Mouse (Mus musculus): ENCODE data around the gene Nudt21. TPM values are rescaled to one million over a fixed set of nuclear protein-coding genes. Genes with fewer than 3 reads are reported as not detected.

Nudt21 gene
- polyA plus RNA-seq, 1 experiment from 2014 or later = 190 TPM

GRCm38 (mm10) chr8:93983827-93984226, 53.0 kb downstream of the Nudt21 start:
- Histone ChIP-seq H3K4me1 (no peaks in the 10 kb centered on the region), H3K9ac (no peak overlapping the region), H3K4me2 (no peak overlapping the region), H3K27me3 (no peaks in the 10 kb centered on the region), H3K9me3 (replicated peaks) (no peaks in the 10 kb centered on the region), H3K36me3 (ENCODE audit: poor library complexity, severe bottlenecking) (peaks cover 88% of the 10 kb centered on the region), H3K27ac (no peak overlapping the region), H3K4me3 (no peak overlapping the region)
- ATAC-seq = no peak
- WGBS = 76% methylated on average over 3 of the region's 3 CpGs

- H3K4me3 ChIP-seq = no peak overlapping the region
- no peak overlapping the region for H3K9ac ChIP-seq
- H3K4me2 ChIP-seq = no peak overlapping the region
- H3K9me3 ChIP-seq (replicated peaks) = no peaks in the 10 kb centered on the region
- WGBS = 93% methylated on average over 5 of the region's 5 CpGs
- H3K4me1 ChIP-seq = no peaks in the 10 kb centered on the region
- H3K27ac ChIP-seq = no peak overlapping the region
- peaks cover 92% of the 10 kb centered on the region for H3K36me3 ChIP-seq (ENCODE audit: poor library complexity, severe bottlenecking)
- no peaks in the 10 kb centered on the region for H3K27me3 ChIP-seq
- no peak for ATAC-seq
These were observed 55.1 kb downstream of the Nudt21 start for GRCm38 (mm10) chr8:93981679-93982215.

- Histone ChIP-seq H3K4me1 (no peaks in the 10 kb centered on the region), H3K27ac (no peak overlapping the region), H3K27me3 (no peaks in the 10 kb centered on the region), H3K4me3 (no peak overlapping the region), H3K36me3 (ENCODE audit: poor library complexity, severe bottlenecking) (peaks cover 93% of the 10 kb centered on the region), H3K9ac (no peak overlapping the region), H3K9me3 (replicated peaks) (no peaks in the 10 kb centered on the region), H3K4me2 (no peak overlapping the region)
- WGBS = 95% methylated on average over 4 of the region's 4 CpGs
- ATAC-seq = no peak
These were observed 56.7 kb downstream of the Nudt21 start for GRCm38 (mm10) chr8:93980141-93980540.

DNA sequence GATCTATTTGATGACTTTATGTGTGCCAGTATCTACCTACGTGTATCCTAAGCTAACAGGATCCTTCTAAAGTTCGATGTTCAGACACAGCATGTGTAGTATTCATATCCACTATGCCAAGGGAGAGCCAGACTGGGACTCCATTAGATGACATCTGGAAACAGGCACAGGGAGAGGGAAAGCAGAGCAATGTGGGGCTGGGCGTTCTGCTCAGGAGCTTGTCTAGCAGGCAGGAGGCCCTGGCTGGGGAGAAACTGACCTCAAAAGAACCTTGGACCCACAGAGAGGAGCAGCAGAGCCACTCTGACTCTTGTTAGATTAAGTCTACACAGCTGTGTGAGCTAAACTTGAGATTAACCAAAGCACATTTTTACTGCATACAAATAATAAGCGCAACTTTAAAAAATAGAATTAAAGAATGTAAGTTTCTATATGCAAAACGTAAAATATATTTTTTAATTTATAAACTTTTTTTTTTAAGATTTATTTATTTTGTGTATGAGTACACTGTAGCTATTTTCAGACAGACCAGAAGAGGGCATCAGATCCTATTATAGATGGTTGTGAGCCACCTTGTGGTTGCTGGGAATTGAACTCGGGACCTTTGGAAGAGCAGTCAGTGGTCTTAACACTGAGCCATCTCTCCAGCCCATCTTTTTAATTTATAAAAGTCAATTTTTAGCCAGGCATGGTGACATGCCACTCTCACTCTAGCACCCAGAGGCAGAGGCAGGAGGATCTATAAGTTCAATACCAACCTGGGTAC, 60.2 kb downstream of the Nudt21 start:
- no peaks in the 10 kb centered on the region for H3K9me3 ChIP-seq (replicated peaks)
- no peak overlapping the region for H3K4me2 ChIP-seq
- 94% methylated on average over 6 of the region's 6 CpGs for WGBS
- peaks cover 93% of the 10 kb centered on the region for H3K36me3 ChIP-seq (ENCODE audit: poor library complexity, severe bottlenecking)
- H3K4me3 ChIP-seq = no peak overlapping the region
- H3K4me1 ChIP-seq = no peaks in the 10 kb centered on the region
- H3K27ac ChIP-seq = no peak overlapping the region
- no peak overlapping the region for H3K9ac ChIP-seq
- no peak for ATAC-seq
- H3K27me3 ChIP-seq = no peaks in the 10 kb centered on the region

DNA sequence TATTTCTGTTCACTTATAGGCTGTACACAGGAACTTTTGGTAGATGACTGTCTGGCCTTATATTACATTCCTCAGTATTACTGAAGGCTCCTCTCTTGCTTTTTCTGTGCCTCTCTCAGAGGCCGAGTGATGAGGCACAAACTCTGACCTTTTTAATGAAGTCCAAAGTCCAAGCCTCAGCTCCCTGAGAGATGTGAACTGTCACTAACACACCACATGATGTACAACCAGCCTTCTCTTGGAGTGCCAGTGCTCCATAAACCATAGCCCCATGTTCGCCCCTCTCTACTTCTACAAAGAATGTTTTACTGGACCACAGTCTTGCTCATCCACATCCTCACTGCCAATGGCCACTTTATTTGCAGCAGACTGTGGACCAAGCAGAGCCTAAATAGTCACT, 61.5 kb downstream of the Nudt21 start:
- H3K4me3 ChIP-seq = no peak overlapping the region
- no peak overlapping the region for H3K9ac ChIP-seq
- no peak for ATAC-seq
- no peaks in the 10 kb centered on the region for H3K4me1 ChIP-seq
- 97% methylated on average over 2 of the region's 2 CpGs for WGBS
- H3K36me3 ChIP-seq (ENCODE audit: poor library complexity, severe bottlenecking) = peaks cover 93% of the 10 kb centered on the region
- no peak overlapping the region for H3K4me2 ChIP-seq
- no peaks in the 10 kb centered on the region for H3K27me3 ChIP-seq
- H3K27ac ChIP-seq = no peak overlapping the region
- H3K9me3 ChIP-seq (replicated peaks) = no peaks in the 10 kb centered on the region

- H3K4me2 ChIP-seq = no peak overlapping the region
- H3K9me3 ChIP-seq (replicated peaks) = no peaks in the 10 kb centered on the region
- ATAC-seq = no peak
- 86% methylated on average over 11 of the region's 11 CpGs for WGBS
- no peak overlapping the region for H3K27ac ChIP-seq
- H3K9ac ChIP-seq = no peak overlapping the region
- H3K4me3 ChIP-seq = no peak overlapping the region
- peaks cover 93% of the 10 kb centered on the region for H3K36me3 ChIP-seq (ENCODE audit: poor library complexity, severe bottlenecking)
- no peaks in the 10 kb centered on the region for H3K4me1 ChIP-seq
- H3K27me3 ChIP-seq = no peaks in the 10 kb centered on the region
These were observed 62.1 kb downstream of the Nudt21 start for GRCm38 (mm10) chr8:93974602-93975186.

DNA sequence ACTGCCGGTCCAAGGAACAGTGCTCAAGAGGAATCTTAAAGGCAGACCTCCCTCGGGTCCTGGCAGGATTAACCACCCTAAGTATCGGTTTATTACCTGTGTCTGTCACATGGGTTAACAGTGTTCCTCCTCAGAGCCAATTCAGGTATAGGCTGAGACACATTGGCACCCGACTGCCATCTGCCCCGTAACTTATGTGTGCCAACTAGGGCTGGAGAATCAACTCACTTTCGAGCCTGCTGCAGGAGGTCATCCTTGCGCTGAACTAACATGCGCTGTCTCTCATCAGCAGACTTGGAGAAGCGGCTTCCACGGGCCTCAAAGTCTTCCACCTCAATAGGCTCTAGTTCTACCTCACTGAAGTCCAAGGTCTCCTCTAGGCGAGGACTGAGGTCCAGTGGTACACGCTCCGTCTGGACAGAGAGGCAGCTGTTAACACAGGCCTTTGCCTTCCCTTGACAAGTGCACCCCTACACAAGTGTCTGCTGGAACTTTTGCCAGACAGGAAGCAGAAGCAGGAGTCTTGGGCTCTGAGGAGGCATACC, 62.9 kb downstream of the Nudt21 start:
- H3K27ac ChIP-seq = no peak overlapping the region
- 95% methylated on average over 13 of the region's 13 CpGs for whole genome bisulfite sequencing
- H3K9ac ChIP-seq = no peak overlapping the region
- H3K4me3 ChIP-seq = no peak overlapping the region
- no peaks in the 10 kb centered on the region for H3K27me3 ChIP-seq
- H3K36me3 ChIP-seq (ENCODE audit: poor library complexity, severe bottlenecking) = peaks cover 90% of the 10 kb centered on the region
- no peaks in the 10 kb centered on the region for H3K9me3 ChIP-seq (replicated peaks)
- no peak overlapping the region for H3K4me2 ChIP-seq
- H3K4me1 ChIP-seq = no peaks in the 10 kb centered on the region
- no peak for ATAC-seq

DNA sequence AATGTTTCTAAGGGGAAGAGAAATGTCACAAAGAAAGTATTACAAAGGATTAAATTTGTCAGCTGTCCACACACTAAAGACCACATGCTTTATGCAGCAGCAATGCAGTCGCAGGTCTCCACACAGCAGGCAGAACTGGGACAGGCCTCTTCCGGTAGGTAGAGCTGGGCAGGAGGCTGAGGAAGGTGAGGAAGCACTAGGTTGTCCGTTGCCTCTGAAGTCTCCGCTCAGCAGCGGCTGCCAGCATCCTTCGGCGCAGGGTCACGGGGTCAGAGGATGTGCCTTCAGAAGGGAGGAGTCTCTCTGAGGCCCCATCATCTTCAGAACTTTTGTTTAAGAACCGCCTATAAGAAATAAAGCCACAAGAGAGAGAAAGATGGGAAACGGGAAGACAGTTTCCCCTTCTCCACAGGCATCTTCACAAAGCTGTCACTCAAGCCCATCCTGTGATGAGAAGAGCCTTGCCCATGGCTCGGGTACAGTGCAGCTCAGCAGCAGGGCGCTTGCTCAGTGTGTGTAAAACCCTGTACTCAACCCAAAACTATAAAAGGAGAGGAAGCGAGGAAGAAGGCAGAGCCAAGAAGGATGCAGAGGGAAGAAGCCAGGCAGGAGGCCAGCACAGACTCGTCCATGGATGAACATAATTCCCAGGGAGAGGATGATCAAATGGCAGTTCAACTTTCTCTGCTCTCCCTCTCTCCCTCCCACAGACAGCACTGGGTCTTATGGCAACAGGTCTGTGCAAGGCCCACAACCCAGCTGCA, 63.7 kb downstream of the Nudt21 start:
- WGBS = 85% methylated on average over 14 of the region's 14 CpGs
- H3K27me3 ChIP-seq = no peaks in the 10 kb centered on the region
- H3K27ac ChIP-seq = no peak overlapping the region
- H3K4me1 ChIP-seq = no peaks in the 10 kb centered on the region
- H3K4me3 ChIP-seq = no peak overlapping the region
- peaks cover 89% of the 10 kb centered on the region for H3K36me3 ChIP-seq (ENCODE audit: poor library complexity, severe bottlenecking)
- H3K9ac ChIP-seq = no peak overlapping the region
- H3K9me3 ChIP-seq (replicated peaks) = no peaks in the 10 kb centered on the region
- H3K4me2 ChIP-seq = no peak overlapping the region
- no peak; the same call in 1 of the 2 replicates for ATAC-seq

GRCm38 (mm10) chr8:93972211-93972610, 64.6 kb downstream of the Nudt21 start:
- Histone ChIP-seq H3K27ac (no peak overlapping the region), H3K4me3 (no peak overlapping the region), H3K36me3 (ENCODE audit: poor library complexity, severe bottlenecking) (peaks cover 90% of the 10 kb centered on the region), H3K9me3 (replicated peaks) (no peaks in the 10 kb centered on the region), H3K4me2 (no peak overlapping the region), H3K27me3 (no peaks in the 10 kb centered on the region), H3K4me1 (no peaks in the 10 kb centered on the region), H3K9ac (no peak overlapping the region)
- 78% methylated on average over 5 of the region's 5 CpGs for WGBS
- no peak for ATAC-seq

- Histone ChIP-seq H3K27ac (no peak overlapping the region), H3K4me2 (no peak overlapping the region), H3K9me3 (replicated peaks) (no peaks in the 10 kb centered on the region), H3K27me3 (no peaks in the 10 kb centered on the region), H3K4me3 (no peak overlapping the region), H3K9ac (no peak overlapping the region), H3K36me3 (ENCODE audit: poor library complexity, severe bottlenecking) (peaks cover 92% of the 10 kb centered on the region), H3K4me1 (no peaks in the 10 kb centered on the region)
- ATAC-seq = no peak
- WGBS = 93% methylated on average over 10 of the region's 10 CpGs
These were observed 65.4 kb downstream of the Nudt21 start for GRCm38 (mm10) chr8:93971451-93971850.

GRCm38 (mm10) chr8:93969626-93970340, 67.0 kb downstream of the Nudt21 start:
- no peak overlapping the region for H3K27ac ChIP-seq

More at GRCm38 (mm10) chr8:93969626-93970340, 67.0 kb downstream of the Nudt21 start:
- Histone ChIP-seq H3K27me3 (no peaks in the 10 kb centered on the region), H3K36me3 (ENCODE audit: poor library complexity, severe bottlenecking) (peaks cover 92% of the 10 kb centered on the region), H3K4me1 (no peaks in the 10 kb centered on the region), H3K9ac (no peak overlapping the region), H3K4me3 (no peak overlapping the region), H3K4me2 (no peak overlapping the region), H3K9me3 (replicated peaks) (no peaks in the 10 kb centered on the region)
- WGBS = 81% methylated on average over 7 of the region's 7 CpGs
- ATAC-seq = no peak
